Mouse (Mus musculus) testis, postnatal 14 days (tissue): ENCODE measurements around the gene Gjb5.

Experiments
- DNase-seq: peaks from one replicate; pipeline ENCODE4 v3.0.0; 2021; ENCODE audit warnings: low spot score

Gjb5 gene

DNA sequence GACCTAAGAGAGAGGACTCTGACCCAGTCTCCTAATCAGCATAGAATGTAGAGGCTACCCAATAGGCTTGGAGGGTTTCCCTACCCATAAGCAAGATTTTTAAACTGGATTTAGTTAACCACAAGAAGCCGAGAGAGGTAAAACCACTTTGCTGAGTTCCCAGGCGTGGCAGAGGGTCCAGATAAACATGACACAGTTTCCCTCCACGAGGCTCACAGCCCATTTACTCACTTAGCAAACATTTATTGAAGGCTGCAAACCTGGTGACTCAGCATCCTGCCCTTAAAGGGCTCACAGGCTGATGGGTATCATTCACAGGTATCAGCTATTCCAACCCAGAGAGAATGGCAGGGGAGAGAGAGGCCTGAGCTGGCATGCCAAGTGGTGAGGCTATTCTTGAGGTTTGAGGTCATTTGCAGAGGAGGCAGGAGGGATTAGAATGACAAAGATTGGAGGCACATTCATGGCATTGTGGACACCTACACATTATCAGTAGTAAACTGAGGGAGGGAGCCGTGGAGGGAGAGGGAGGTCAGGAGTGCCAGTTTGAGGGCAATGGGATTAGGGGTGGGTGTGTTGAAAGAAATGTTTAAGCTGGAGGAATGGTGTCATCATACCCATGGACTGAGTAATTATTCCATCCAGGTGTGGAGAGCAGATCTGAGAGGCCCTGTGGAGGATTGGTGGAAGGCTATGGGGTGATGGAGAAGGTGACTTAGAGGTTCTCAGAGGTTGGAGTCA, 8.3 kb downstream of the Gjb5 start:
- DNase-seq: no peak

DNA sequence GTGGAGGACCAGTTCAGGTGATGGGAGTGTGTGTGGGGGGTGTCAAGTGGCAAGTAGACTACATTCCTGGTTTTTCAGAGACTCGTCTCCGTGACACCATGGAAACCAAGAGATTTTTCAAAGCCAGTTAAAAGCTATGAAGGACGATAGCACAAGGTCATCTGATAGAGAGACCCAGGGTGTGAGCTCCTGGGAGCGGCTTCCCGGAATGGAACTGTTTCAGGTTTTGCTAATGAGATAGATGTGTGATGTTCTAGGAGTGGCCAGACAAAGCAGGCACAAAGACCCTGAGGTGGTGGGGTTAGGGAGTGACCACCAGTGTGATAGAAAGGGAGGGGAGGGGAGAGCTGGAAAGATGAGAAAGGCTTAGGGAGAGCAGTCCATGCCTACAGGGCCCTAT, 13.0 kb downstream of the Gjb5 start:
- DNase-seq: no peak

DNA sequence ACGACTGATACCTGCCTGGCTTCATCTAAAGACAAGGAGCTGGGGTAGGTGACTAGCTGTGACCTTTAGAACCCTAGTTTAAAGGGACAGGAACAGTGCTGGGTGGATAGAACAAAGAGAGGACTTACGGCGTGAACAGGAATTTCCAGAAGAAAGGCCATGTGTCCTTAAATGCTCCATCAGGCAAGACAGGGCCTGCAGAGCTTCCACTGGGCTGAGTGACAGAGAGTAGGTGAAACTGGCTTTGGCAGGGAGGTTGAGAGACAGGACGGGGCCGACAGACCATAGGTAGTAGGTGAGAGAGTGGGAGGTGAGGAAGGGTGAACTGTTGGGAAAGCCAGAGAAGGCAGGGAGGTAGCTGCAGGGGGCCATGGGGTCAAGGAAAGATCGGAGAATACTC, 16.6 kb downstream of the Gjb5 start:
- no peak for DNase-seq

DNA sequence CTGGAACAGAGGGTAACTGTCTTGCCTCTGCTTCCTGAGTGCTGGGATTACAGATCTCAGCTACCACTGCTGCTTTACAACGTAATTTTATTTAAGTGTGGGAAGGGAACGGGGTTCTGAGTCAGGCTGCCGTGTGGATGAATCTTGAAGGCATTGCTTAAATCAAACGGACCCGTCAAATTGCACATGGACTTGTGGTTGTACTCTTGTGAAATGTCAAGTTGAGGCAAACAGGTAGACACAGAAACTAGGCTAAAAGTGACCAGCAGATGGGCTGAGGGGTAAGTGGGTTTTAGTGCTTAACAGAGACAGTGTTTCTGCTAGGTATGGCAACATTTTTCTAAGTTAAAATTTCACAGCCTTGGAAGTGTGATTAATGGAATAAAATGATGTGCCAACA, 20.3 kb downstream of the Gjb5 start:
- no peak for DNase-seq

DNA sequence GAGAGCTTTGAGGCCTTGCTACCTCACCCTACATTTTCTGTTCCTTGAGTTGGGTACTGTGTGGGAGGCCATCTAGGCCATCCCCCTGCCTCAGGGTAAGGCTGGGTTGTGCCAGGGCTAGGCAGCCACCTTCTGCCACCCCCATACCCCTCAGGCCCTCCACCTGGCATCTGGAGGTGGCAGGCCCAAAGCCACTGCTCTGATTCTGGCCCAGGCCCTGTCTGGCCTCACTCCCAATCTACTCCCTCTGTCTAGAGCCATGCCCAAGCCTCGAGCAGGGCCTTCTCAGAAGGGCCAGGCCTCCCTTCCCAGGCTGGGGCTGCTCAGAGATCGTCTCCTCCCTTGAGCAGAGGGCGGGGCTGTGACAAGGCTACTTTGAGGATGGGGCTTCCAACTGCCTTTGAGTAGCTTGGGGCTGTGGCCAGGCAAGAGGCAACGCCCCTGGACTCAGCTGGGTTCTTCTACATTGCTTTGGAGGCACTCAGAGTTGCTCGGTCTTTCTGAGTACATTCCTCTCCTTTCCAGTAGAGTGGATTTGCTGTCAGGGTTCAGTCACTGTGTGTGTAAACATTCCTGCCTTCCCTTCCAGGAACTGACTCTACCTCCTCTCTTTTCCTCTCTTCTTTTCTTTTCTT, 23.0 kb downstream of the Gjb5 start:
- DNase-seq: no peak

DNA sequence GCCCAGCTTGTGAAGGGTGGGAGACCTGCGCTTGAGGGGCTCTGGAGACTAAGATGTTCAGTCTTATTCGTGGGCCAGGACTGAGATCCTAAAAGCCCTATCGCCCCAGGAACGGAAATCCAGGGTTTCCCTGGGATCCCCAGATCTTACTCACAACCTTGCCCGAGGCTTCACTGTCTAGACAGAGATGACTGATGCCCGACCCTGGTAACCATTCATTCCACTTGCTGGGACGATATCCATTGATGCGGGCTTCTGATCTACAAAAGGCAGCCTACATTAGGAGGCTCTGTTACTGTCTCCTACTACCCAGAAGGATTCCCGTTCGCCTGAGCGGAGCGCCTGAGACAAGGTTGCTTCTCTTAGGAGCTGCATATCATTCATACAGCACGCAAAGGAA, 26.8 kb downstream of the Gjb5 start:
- DNase-seq: no peak

DNA sequence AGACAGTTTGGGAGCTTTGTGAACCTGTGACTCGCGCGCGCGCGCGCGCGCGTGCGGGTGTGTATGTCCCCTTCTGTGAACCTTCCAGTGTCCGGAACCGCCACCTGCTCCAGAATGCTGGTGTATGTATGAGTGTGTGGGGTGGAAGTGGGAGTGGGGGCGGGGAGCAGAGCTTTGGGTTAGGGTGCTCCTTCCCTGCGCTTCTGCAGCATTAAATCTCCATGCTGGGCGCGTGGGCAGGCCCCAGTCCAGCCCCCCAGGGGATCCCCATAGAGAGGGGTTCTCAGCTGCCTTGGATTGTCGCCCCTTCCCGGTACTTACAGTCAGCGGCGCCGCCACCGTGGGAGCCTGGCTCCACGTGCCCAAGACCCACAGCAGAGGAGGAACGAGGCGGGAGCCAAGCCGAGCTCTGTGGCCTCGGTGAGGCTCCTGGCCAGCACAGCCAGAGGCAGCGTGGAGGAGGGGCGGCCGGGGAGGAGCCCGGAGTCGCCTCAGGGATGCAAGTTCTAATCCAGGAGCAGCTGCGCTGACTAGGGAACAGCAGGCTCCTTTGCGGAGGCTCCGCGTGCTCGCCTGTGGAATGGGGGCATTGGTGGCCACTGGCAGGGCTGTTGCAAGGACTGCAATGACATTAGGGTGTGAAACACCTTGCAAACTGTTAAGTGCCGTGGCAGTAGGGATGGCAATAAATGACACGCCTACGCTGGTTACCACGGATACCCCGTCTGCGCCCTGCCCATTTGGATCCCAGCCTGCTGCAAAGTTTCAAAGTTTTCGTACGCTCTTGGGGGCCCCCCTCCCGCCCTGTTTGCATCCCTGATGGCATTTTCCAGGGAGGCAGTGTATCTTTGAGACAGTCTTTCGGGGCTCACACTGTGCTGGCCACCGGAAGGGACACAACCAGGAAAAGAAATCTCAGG, 27.5 kb downstream of the Gjb5 start, which contains the start of gene Gjb3:
Gjb3 (minus strand) TSS at position 664 of the 920 bp plus-strand sequence.
- DNase-seq: peak; percentile 30

DNA sequence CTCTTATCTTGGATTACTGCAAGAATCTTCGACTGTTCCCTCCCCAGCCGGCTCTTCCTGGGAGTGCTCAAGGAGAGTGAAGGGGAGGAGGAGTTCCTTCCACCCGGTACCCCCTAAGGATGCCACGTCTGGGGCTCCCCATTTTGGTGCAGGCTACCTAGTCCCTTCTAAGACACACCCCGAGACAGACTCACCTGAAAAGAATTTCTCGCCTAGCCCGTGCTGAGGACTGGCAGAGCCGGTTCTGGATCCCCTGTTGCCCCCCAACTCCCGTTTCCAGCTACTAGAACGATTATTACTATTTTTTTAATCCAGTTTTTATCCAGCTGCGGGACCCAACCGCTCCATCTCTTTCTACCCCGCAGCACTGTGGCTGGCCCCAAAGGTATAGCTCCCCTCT, 28.2 kb downstream of the Gjb5 start:
- DNase-seq: no peak

DNA sequence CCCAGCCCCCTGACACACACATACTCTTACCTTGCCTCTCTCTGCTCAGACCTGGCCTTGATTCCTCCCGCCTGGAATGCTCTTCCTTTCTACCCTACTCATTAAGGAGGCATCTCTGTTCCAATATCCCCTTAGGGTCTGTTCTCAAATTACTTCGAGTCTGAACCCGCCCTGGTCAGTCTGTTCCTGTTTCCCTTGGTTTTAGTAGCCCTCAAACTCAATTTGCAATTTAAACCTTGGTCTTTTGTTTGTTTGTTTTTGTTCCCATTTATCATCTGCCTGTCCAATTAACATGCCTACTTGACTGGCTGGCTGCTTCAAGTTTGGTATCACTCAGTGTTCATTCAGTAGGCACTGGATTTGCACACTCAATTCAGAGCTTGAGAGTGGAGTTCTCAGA, 28.9 kb downstream of the Gjb5 start:
- DNase-seq: no peak

DNA sequence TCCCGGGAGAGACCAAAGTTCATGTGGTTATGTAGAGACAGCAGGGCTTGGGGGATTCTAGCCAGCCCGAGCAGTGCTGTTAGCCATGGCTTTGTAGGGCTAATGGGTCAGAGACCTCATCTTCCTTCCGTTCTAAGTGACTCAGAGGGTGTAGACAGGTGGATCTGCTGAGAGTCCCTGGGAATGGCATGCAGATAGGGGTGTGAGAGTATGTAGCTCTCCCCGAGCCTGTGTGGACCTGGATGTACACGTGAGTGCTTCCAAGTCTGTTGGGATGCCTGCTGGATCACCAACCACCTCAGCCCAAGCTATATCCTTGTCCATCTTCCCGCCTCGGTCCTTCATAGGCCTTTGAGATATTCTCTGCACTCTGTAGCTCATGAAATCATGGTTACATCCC, 29.6 kb downstream of the Gjb5 start:
- no peak for DNase-seq

DNA sequence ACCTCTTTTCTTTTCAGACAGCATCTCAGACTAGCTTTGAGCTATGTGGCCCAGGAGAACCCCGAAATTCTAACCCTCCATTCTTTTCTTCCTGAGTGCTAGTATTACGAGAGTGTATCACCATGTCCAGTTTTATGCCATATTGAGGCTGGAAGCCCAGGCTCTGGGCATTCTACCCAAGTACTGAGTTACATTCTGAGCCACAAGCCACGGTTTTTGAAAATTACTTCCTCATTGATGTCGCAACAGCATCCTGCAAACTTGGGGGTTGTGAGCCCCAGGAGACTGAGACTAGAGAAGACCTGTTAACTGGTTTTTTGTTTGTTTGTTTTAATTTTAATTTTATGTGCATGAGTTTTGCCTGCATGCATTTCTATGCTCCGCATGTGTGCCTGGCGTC, 30.2 kb downstream of the Gjb5 start:
- DNase-seq: no peak

DNA sequence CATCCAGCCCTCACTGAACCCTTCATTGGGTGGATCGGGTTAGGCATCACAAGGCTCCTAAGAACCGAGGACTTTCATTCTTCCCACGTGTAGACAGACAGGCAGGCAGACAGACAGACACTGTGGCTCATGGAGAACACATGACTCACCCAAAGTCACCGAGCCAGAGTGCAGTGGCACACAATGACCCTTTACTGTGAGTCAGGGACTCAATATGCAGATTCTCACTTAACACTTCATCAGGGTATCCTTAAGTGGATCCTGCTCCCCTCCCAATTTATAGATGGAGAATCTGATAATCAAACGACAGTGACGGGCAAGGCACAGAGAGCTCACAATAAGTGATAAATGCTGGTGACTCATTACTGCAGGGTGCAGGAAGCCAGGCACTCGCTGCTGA, 30.7 kb downstream of the Gjb5 start:
- no peak for DNase-seq

DNA sequence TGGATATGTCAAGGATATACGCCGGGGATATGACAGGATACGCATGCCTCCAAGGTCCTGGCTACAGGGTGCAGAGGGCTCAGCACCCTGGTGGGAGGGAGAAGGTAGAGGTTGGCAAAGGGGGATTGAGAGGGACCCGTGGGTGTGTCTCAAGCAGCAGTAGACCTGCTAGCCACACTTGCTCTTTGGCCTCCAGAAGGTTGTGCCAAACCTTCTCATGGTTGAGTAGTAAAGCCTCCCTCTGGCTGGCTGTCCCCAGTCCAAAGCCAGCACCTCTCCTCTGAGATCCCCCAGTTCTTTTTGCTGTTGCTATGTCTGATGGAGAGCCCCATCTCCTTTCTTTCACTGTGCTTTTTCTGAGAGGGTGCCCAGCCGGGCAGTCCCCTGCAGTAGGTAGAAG, 32.7 kb downstream of the Gjb5 start:
- DNase-seq: no peak

DNA sequence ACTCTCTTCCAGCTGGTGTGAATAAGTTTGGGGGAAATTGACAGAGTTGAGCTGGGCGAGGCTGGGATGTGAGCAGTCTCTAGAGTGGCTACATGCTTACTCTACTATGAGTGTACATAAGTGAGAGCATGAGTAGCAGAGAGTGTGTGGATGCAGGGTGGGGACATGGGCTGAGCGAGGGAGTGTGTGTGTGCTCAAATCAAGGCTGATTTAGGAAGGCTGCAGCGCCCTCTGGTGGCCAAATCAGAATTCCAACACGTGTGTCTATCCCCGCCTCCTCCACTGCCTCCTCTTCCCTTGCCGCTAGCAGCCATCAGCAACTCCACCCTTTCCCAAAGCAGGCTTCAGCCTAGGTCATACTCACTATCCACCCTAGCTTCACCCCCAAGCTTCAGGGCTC, 33.2 kb downstream of the Gjb5 start:
- DNase-seq: peak; percentile 68

DNA sequence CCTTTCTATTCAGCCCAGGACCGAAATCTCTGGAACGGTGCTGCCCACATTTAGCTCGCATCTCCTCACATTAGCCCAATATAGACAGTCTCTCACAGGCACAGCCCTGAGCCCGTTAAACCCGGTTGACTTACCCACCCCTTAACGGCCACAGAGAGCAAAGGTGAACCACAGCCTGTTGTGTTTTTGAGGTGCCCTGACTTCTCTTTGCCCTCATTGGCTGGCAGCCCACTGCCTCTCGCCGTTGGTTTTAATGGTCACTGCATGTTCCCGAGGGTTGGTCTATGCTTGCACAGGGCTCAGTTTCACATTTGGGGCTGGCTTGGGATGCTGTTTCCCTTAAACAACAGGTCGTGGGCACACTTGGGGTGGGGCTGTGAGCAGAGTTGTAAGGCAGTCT, 33.7 kb downstream of the Gjb5 start:
- no peak for DNase-seq

DNA sequence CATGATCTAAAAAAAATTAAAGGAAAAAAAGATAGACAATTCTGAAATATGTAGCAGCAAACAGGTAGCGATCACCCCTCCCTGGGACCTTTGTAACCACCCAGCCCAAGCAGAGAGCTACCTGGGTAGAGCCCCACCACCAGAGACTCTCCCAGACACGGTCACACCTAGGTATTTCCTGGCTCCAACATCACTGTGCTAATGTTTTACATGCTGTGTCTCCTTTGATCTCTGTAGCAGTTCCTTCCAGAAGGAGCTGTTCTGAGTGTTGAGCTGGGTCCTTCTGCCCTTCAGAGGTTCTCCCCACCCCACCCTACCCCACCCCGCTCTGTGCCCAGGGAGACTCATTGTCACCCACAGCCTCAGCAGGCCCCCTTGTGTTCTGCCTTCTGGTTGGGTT, 34.3 kb downstream of the Gjb5 start:
- DNase-seq: no peak

DNA sequence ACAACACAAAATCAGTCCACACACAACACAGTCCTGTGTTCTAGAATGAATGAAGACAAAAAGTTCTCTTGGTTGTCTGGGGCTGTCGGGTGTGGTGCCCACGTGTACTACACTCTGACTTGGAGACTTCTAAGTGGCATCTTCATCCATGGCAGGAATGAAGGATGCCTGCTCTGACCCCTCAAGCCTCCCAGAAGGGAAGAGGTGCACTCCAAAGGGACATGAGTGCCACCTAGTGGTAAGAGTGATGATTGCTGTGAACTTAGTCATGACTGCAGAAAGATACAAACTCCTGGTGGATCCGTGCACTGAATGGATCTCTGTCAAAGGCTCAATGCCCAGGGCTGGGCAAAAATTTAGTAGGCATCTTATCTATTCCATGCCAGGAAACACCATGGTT, 38.4 kb downstream of the Gjb5 start:
- peak; percentile 62 for DNase-seq

DNA sequence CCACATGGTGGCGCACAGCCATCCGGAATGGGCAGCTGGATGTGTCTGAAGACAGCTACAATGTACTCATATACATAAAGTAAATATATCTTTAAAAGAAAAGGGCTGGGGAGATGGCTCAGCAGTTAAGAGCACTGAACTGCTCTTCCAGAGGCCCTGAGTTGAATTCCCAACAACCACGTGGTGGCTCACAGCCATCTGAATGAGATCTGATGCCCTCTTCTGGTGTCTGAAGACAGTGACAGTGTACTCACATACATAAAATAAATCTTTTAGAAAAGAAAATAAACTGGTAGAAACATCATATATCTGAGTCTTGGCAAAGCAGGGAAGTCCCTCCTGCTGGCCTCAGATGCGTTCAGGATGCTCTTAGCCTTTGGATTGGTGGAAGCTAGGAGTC, 40.8 kb downstream of the Gjb5 start:
- no peak for DNase-seq

DNA sequence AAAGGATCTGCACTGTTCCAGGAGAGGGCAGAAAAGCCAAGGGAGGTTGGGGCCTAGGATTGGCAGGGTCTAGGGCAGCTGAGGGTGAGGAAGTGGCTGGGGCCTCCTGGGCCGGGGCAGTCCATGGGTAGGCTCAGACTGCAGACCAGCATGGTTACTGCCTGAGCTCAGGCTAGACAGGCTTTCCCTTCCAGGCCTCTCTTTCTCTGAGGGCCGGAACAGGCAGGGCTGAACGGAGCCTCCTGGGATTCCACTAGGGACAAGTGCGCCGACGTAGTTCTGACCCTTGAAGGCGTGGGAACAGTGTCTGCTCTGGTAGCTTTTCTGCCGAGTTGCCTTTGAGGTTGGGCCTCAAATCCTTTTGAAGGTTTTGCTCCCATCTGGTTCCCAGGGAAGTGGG, 42.2 kb downstream of the Gjb5 start:
- no peak for DNase-seq

DNA sequence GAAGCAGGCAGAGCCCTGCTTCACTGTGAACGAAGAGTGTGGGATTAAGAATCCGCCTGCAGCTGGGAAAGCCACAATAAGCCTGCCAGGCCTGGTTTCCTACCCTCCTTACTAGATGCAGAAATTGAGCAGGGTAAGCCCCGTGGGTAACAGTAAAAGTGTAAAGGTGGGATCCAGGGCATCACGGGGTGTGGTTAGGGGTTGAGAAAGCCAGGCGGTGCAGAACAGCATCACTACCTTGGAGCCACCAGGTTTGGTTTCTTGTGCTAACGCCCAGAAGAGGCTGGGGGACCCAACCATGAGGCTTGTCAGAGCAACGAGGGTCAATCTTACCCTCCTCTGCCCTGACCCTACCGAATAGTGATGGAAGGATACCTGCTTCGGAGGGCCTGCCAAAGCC, 43.4 kb downstream of the Gjb5 start:
- no peak for DNase-seq

DNA sequence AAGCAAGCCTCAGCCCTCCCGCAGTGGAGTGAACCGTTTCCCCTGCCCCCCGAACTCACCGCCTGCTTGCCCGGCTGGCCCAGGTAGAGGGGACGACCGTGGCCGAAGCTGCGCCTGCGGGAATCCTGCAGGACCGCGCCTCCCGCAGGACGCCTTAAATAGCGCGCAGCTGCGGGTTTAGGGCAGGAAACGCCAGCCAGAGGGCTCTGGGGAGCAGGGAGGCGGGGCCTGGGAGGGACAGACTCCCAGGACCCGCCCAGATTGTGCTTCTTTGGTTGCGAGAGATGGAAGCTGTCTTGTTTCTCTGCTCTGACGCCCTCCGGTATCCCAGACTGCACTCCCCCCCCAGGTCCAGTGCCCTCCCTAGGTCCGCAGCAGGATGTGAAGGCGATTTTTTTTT, 44.1 kb downstream of the Gjb5 start, which contains the start of gene Gja4:
Gja4 (minus strand) TSS at position 179 of the 400 bp plus-strand sequence.
- DNase-seq: peak; percentile 63

DNA sequence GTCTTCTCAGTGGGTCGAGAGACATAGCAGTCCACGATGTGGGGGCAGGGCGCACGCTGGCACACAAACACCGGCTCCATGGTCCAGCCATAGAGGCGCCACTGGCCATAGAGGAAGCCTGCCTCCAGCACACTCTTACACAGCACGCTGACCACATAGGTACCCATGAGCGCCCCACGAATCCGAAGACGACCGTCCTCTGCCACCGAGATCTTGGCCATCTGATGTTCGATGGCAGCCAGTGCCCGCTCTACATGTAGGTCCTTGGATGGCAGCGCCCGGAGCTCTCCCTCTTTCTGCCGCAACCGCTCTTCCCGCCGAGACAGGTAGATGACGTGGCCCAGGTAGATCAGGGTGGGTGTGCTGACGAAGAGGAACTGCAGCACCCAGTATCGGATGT, 45.6 kb downstream of the Gjb5 start:
- no peak for DNase-seq

DNA sequence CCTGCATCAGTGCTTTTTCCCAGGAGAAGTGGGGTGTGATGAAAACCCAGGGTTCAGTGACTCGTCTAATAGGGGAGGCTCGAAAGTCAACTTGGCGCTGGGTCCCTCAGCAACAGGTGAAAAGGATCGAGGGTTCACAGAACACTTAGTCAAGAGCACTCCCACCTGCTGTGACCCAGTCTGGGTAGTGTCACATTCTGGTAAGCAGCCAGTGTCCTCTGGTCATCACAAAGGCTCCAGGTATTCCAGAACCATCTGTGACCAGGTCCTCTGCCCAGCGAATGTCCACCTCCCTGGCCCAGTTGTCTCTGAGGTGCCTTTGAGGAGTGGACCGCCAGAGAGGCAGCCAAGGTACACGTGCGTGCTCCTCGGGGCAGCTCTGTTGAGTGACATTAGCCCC, 46.4 kb downstream of the Gjb5 start:
- no peak for DNase-seq
